ENCODE assay signal across 8 mouse cellular contexts in genomic region chr1:161766656-161767055, GRCm38 (mm10). TPM values are rescaled to one million over a fixed set of nuclear protein-coding genes. Genes with fewer than 3 reads are reported as not detected.
A peak's percentile ranks its signal among the peaks of the same experiment; 100 is the strongest.
DNase-seq lines count a peak whose midpoint lies in the region; ATAC-seq and TF ChIP-seq lines count a peak whose summit lies in the region.
"Had no signal": no experiment of that assay in that cellular context is flagged by ENCODE, and none has a peak within 500 bp of the region (broad histone marks: within the 10 kb centered on the region; RNA-seq: fewer than 3 reads in every experiment).

No protein-coding gene starts in this region.

- peak overlapping the region; percentile 53 for H3K4me2 ChIP-seq in heart, embryonic 13.5 days
- no peak overlapping the region for H3K4me2 ChIP-seq in midbrain, embryonic 15.5 days
- H3K4me2 ChIP-seq: embryonic facial prominence, embryonic 12.5 days had no signal

- no peak overlapping the region for H3K9ac ChIP-seq in heart, embryonic 13.5 days
- no peak overlapping the region for H3K9ac ChIP-seq in midbrain, embryonic 15.5 days
- H3K9ac ChIP-seq: embryonic facial prominence, embryonic 12.5 days had no signal

- TF ChIP-seq CTCF in thymus, adult 2 months (IDR thresholded peaks at IDR 0.05; ENCODE audit: borderline replicate concordance, control insufficient read depth, extremely low read depth, insufficient read depth, low read length, poor library complexity) = no peak

- H3K27me3 ChIP-seq in heart, embryonic 13.5 days (replicated peaks) = no peaks in the 10 kb centered on the region
- no peaks in the 10 kb centered on the region for H3K27me3 ChIP-seq in thymus, adult 2 months (ENCODE audit: control insufficient read depth, insufficient read depth, low read length)
- H3K27me3 ChIP-seq in midbrain, embryonic 15.5 days (replicated peaks) = no peaks in the 10 kb centered on the region
- H3K27me3 ChIP-seq: embryonic facial prominence, embryonic 12.5 days had no signal

- TF ChIP-seq POLR2A in thymus, adult 2 months (IDR thresholded peaks at IDR 0.05; ENCODE audit: control insufficient read depth, extremely low read depth, insufficient read depth, low read length, poor library complexity) = no peak

- H3K4me3 ChIP-seq in heart, embryonic 13.5 days = peak overlapping the region; percentile 20
- H3K4me3 ChIP-seq in thymus, adult 2 months (ENCODE audit: control insufficient read depth, insufficient read depth, low read length) = no peak overlapping the region
- no peak overlapping the region for H3K4me3 ChIP-seq in midbrain, embryonic 15.5 days
- H3K4me3 ChIP-seq: embryonic facial prominence, embryonic 12.5 days had no signal

- no peaks in the 10 kb centered on the region for H3K36me3 ChIP-seq in heart, embryonic 13.5 days
- H3K36me3 ChIP-seq in thymus, adult 2 months (ENCODE audit: control insufficient read depth, insufficient read depth, low read length) = no peaks in the 10 kb centered on the region
- no peaks in the 10 kb centered on the region for H3K36me3 ChIP-seq in midbrain, embryonic 15.5 days (replicated peaks)
- H3K36me3 ChIP-seq: embryonic facial prominence, embryonic 12.5 days had no signal

- intact Hi-C loops in left cerebral cortex, postnatal 36 days (cut with DNase I) = no loop called here

- 34% methylated on average over 5 of the region's 5 CpGs for WGBS in heart, embryonic 13.5 days
- 4% methylated on average over 5 of the region's 5 CpGs for WGBS in thymus, adult 2 months
- 59% methylated on average over 5 of the region's 5 CpGs for WGBS in midbrain, embryonic 15.5 days

- H3K9me3 ChIP-seq in heart, embryonic 13.5 days = no peaks in the 10 kb centered on the region
- no peaks in the 10 kb centered on the region for H3K9me3 ChIP-seq in midbrain, embryonic 15.5 days
- H3K9me3 ChIP-seq: embryonic facial prominence, embryonic 12.5 days had no signal

- H3K4me1 ChIP-seq in heart, embryonic 13.5 days = peaks cover 6% of the 10 kb centered on the region; the same call in 1 of the 2 replicates
- peaks cover 7% of the 10 kb centered on the region for H3K4me1 ChIP-seq in thymus, adult 2 months (replicated peaks; ENCODE audit: control insufficient read depth, insufficient read depth, low read length)
- no peaks in the 10 kb centered on the region for H3K4me1 ChIP-seq in midbrain, embryonic 15.5 days
- H3K4me1 ChIP-seq: embryonic facial prominence, embryonic 12.5 days had no signal

- H3K27ac ChIP-seq in heart, embryonic 13.5 days (replicated peaks) = no peak overlapping the region
- H3K27ac ChIP-seq in thymus, adult 2 months (ENCODE audit: control insufficient read depth, insufficient read depth, low read length) = no peak overlapping the region
- H3K27ac ChIP-seq in midbrain, embryonic 15.5 days = no peak overlapping the region
- H3K27ac ChIP-seq: embryonic facial prominence, embryonic 12.5 days had no signal

- peak; percentile 35 for DNase-seq in 3T3-L1 (ENCODE audit: low read depth, low spot score)
- DNase-seq in CD8-positive naive resting alpha-beta T cell, adult 2 months (ENCODE audit: low read depth in 2 of 2, low spot score in 2 of 2) = peak; percentile 84 to 90
- DNase-seq in lung, postnatal 10 days = peak; percentile 59
- peak; percentile 88 for DNase-seq in thymus, adult 2 months
- DNase-seq in left cerebral cortex, postnatal 36 days (ENCODE audit: low spot score in 2 of 2) = no peak

- ATAC-seq in heart, embryonic 13.5 days (ENCODE audit: extremely low read depth, insufficient number of reproducible peaks, low FRiP score, low TSS enrichment) = no peak
- no peak for ATAC-seq in midbrain, embryonic 15.5 days (replicated peaks)

RNA-seq across cellular contexts. Expression of gene Fasl, which starts 21.6 kb away (rescaled TPM):
- polyA plus RNA-seq in heart, embryonic 13.5 days (2015; fragmentation: Nextera tagmentation; extraction: Ambion mirVana) = not detected in 2 replicates
- polyA plus RNA-seq in thymus, adult 2 months (2012; rRNA removed) = 0.78 and 0.87 TPM in 2 replicates
- polyA plus RNA-seq in midbrain, embryonic 15.5 days (2015; fragmentation: Nextera tagmentation; extraction: Ambion mirVana) = 0.12 and 0.14 TPM in 2 replicates
- not detected for total RNA-seq in left cerebral cortex, postnatal 36 days (2021)
- polyA plus RNA-seq: embryonic facial prominence, embryonic 12.5 days had no signal

Comparison
In these comparisons a context has a peak if more than half of its experiments do, and no peak if none do; other contexts are left out.
1. DNase-seq: peak in 3T3-L1 (single experiment), CD8-positive naive resting alpha-beta T cell, adult 2 months (2 of 2), lung, postnatal 10 days (single experiment) and thymus, adult 2 months (single experiment); none in left cerebral cortex, postnatal 36 days (0 of 2).